Mouse (Mus musculus): ENCODE measurements at regions not wholly inside any gene's neighbourhood (a gene's known extent, or its start where the extent isn't known, plus 50 kb on each side); places are given as distances from the start of the nearest gene placed in this dataset.

GRCm38 (mm10) chr12:42734487-42735220 is 1248.4 kb upstream of the Lrrn3 start:
- TF ChIP-seq CTCF (IDR thresholded peaks at IDR 0.05; ENCODE audit: borderline replicate concordance, extremely low read depth, insufficient read depth, insufficient read length) = no peak
- TF ChIP-seq POLR2A (IDR thresholded peaks at IDR 0.05; ENCODE audit: borderline replicate concordance, extremely low read depth, insufficient read depth, insufficient read length, poor library complexity, severe bottlenecking) = no peak
- peak; percentile 39 for DNase-seq (ENCODE audit: low read depth)
